Mouse (Mus musculus): ENCODE measurements at regions not wholly inside any gene's neighbourhood (a gene's known extent, or its start where the extent isn't known, plus 50 kb on each side); places are given as distances from the start of the nearest gene placed in this dataset.

DNA sequence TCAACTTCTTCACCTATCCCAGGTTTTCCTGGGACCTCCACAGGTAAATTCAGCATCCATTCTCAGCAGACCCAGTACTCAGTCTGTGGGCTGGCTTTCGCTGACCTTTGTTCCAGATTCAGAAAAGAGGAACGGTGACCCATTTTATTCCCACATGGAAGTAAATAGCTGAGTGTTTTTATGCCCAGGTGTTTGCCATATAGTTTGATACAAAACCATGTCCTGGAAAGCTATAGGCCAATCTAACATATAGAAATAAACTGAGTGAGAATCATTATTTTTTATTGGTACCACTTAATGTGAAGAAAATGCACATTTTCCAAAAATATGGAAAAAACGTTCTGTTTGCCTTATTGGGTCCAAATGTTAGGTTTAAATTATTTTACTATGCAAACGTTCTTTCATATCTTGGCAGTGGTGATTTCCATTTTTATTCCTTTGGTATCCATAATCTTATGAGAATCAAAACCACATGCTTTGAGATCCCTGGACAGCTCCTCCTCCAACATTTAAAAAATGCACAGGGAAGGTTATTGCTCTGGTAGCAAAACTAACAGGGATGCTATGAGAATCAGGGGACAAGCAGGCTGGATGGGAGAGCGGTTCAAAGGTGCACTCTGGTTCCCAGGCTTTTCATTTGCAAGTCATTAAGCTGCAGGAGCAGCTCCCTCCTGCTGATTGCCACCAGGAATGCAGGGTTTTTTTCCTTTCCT, 250.3 kb downstream of the Ttc32 start:
- no peak for TF ChIP-seq CTCF (IDR thresholded peaks at IDR 0.05)
- TF ChIP-seq POLR2A (IDR thresholded peaks at IDR 0.05; ENCODE audit: insufficient read depth, low read depth, low read length) = no peak
